Mouse (Mus musculus) layer of hippocampus, postnatal 14 days (tissue): ENCODE data around the gene Cdh5. TPM values are rescaled to one million over a fixed set of nuclear protein-coding genes. Genes with fewer than 3 reads are reported as not detected.
A peak's percentile ranks its signal among the peaks of the same experiment; 100 is the strongest.

ENCODE experiments used
- DNase-seq, 2 experiments: peaks; one replicate each; pipeline ENCODE4 v3.0.0; 2021 to 2022; ENCODE audit warnings: low spot score in 2 of 2, mixed read lengths in 1 of 2
- total RNA-seq, 2 experiments: library from RNA; stranded (reverse); gene quantifications; 2 replicates each; pipeline ENCODE4 v1.2.3; 2021

Cdh5 gene
- total RNA-seq, 2 experiments from 2014 or later, result 12.4 to 14.9 TPM

GRCm38 (mm10) chr8:104134521-104134920, 33.1 kb downstream of the Cdh5 start:
- DNase-seq, result no peak

GRCm38 (mm10) chr8:104136277-104136676, 34.9 kb downstream of the Cdh5 start:
- DNase-seq, result no peak

GRCm38 (mm10) chr8:104137636-104138035, 36.2 kb downstream of the Cdh5 start:
- DNase-seq, result no peak

GRCm38 (mm10) chr8:104140611-104141010, 39.2 kb downstream of the Cdh5 start:
- no peak for DNase-seq

GRCm38 (mm10) chr8:104142415-104142814, 41.0 kb downstream of the Cdh5 start:
- DNase-seq, result no peak

- DNase-seq, result no peak
Observed at GRCm38 (mm10) chr8:104143379-104143778, 42.0 kb downstream of the Cdh5 start.

GRCm38 (mm10) chr8:104144434-104145216, 43.2 kb downstream of the Cdh5 start:
- no peak for DNase-seq

- peak; percentile 81 to 88 for DNase-seq
Observed at GRCm38 (mm10) chr8:104145981-104146689, 44.7 kb downstream of the Cdh5 start.

GRCm38 (mm10) chr8:104146717-104147494, 45.5 kb downstream of the Cdh5 start:
- no peak for DNase-seq

GRCm38 (mm10) chr8:104147947-104148346, 46.5 kb downstream of the Cdh5 start:
- no peak for DNase-seq

GRCm38 (mm10) chr8:104160731-104161130, 59.3 kb downstream of the Cdh5 start:
- no peak for DNase-seq

GRCm38 (mm10) chr8:104169461-104169860, 68.0 kb downstream of the Cdh5 start:
- no peak for DNase-seq

- DNase-seq, result peak in 1 of 2 experiments; percentile 41
Observed at GRCm38 (mm10) chr8:104170118-104171049, 69.0 kb downstream of the Cdh5 start, which contains the start of gene Bean1. Gene Bean1, plus strand, starts transcription at chr8:104170442.

- no peak for DNase-seq
Observed at GRCm38 (mm10) chr8:104171050-104171620, 69.7 kb downstream of the Cdh5 start.

GRCm38 (mm10) chr8:104172420-104172819, 71.0 kb downstream of the Cdh5 start:
- DNase-seq, result no peak

- no peak for DNase-seq
Observed at GRCm38 (mm10) chr8:104175848-104176527, 74.6 kb downstream of the Cdh5 start.

GRCm38 (mm10) chr8:104177054-104177453, 75.6 kb downstream of the Cdh5 start:
- DNase-seq, result no peak

- DNase-seq, result no peak
Observed at GRCm38 (mm10) chr8:104184905-104185304, 83.5 kb downstream of the Cdh5 start.

- DNase-seq, result no peak
Observed at GRCm38 (mm10) chr8:104186827-104187226, 85.4 kb downstream of the Cdh5 start.

- DNase-seq, result no peak
Observed at GRCm38 (mm10) chr8:104187622-104188021, 86.2 kb downstream of the Cdh5 start.
